Mouse (Mus musculus) left cerebral cortex, postnatal 14 days (tissue): ENCODE data around the gene Gm42742. TPM values are rescaled to one million over a fixed set of nuclear protein-coding genes. Genes with fewer than 3 reads are reported as not detected.

Experiments used
- DNase-seq, 2 experiments: peaks; one replicate each; pipeline ENCODE4 v3.0.0; 2021 to 2022; ENCODE audit warnings: low spot score in 2 of 2, mixed read lengths in 1 of 2
- intact Hi-C: fragments of 180-260 bp; cut with DNase I; formaldehyde crosslinking; loops from one replicate; pipeline ENCODE4 v1.15.1; 2025
- total RNA-seq, 2 experiments: library from RNA; stranded (reverse); gene quantifications; 2 replicates each; pipeline ENCODE4 v1.2.3; 2021

The Gm42742 gene
- total RNA-seq, 2 experiments from 2014 or later, result 33.6 to 43.7 TPM

DNA sequence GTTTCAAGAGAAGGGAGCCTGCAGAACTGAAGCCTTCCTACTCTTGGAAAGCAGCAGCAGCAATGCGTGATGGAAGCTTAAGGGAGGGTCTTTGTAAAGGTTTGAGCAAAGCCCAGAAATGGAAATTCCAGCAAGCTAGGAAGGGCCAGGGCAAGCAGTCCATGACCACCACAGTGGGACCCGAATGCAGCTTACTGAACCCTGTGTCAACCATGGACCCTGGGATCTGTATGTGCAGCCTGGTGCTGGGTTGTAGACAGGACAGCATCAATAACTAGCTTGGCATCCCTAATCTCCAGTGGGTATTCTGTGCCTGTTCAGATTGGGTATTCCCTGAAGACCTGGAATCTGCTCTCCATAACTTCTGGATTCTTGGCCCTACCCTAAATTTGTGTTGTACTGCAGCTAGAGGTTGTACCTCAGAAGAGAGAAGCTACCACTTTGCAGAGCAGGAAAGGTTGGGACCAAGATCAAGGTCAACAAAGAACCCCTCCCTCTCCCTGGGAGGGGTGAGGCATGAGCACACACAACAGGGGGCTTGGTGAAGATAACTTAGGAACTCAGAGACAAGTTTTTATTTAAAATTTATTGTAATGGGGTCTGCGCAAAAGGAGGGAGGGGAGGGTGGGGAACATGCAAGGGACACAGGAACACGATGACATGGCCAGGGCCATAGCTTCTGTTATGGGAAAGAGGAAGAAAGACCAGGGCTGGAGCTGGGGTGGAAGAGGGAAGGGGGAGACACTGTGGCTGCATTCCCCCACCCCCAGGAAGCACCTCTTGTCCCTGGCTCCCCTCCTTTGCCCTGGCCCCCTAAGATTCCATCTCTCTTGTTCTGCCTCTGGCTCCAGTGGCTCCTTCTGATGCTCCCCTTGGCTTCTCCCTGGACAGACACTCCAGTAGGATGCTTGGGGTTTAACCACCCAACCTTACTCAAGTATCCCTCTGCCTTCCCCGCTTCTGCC is 948 bp upstream of the Gm42742 start:
- intact Hi-C loops, result no loop called here
- no peak for DNase-seq

- no peak for DNase-seq
- intact Hi-C loops, result no loop called here
These were observed 406 bp downstream of the Gm42742 start for GRCm38 (mm10) chr7:127020491-127020890.

DNA sequence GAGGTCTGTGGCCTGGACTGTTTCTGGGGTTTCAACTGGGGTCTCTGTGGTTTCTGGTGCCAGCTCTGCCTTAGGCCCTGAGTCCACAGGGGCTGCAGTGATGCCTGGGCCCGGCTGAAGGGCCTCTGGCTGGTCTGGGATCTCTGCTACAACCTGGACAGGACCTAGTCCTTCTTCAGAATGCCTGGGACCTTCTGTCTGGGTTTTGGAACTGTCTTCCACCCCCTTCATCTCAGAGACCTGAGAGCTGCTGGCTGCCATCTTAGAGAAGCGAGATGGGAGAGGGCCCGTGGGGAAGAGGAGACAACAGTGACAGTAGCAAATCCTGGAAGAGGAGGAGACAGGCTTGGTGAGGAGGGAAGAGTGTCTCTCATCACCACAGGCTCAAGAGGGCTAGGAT is 866 bp downstream of the Gm42742 start:
- intact Hi-C loops, result no loop called here
- no peak for DNase-seq

GRCm38 (mm10) chr7:127019306-127019960 is 1.5 kb downstream of the Gm42742 start:
- DNase-seq, result no peak
- intact Hi-C loops, result loop anchor here (5.0 kb wide), 2 partner anchors 42 to 72 kb away; partner anchors contain the start of genes Asphd1, Cdipt and Cdiptos

GRCm38 (mm10) chr7:127018416-127019305 is 2.2 kb downstream of the Gm42742 start:
- intact Hi-C loops, result loop anchor here (5.0 kb wide), 2 partner anchors 41 to 71 kb away; partner anchors contain the start of genes Asphd1, Cdipt and Cdiptos

GRCm38 (mm10) chr7:127017950-127018345 is 2.9 kb downstream of the Gm42742 start:
- DNase-seq, result no peak
- intact Hi-C loops, result loop anchor here (2.0 to 5.0 kb wide), 3 partner anchors 41 to 87 kb away; partner anchors contain the start of genes Asphd1, Cdipt and Cdiptos

More at GRCm38 (mm10) chr7:127018416-127019305, 2.2 kb downstream of the Gm42742 start:
- no peak for DNase-seq

DNA sequence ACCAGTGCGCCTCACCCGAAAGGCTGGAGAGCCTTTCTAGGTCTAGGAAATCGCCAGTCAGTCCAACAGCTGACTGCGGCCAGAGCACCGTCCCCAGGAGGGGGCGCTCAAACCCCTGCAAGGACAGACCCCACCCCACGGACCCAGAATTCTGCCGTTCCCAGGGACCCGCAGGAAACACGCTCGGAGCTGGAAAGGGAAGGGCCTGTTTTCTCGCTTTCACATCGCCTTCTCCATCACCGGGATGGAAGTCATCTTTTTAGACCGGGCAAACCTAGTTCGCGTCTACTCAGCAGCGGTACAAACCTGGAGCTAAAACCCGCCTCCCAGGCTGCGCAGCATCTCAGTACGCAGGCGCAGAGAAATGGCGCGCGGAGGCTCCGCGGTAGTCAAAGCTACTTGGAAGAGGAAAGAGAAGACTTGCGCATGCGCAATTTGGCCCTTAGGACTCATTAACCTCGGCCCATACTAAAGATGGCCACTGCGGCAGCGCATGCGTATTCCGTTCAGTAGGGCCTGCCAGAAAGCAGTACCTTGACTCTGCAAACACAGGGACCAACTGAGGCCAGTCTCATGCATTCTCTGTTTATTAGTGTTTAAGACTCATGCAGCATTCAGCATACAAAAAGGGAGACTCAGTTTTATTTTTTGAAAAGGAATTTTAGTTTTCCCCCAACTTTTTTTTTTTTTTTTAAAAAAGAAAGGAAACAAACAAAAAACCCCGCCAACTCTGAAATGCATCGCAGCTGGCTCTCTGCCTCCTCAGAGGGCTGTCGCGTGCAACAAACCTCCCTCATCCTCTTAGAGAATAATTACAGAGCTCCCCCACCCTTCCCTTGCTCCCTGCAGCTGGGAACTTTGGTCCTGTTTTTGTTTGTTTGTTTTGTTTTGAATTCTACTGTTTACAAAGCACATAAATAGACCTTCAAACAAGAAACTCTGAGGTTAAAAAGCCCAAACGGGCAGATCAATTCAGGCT is 3.6 kb downstream of the Gm42742 start, which contains the start of gene Pagr1a:
Gene Pagr1a, minus strand, starts transcription at position 382 of the 979 bp plus-strand sequence.
- DNase-seq, result peak; percentile 99
- intact Hi-C loops, result loop anchor here (2.0 to 5.0 kb wide), 3 partner anchors 40 to 88 kb away; partner anchors contain the start of genes Asphd1, Cdipt and Cdiptos

DNA sequence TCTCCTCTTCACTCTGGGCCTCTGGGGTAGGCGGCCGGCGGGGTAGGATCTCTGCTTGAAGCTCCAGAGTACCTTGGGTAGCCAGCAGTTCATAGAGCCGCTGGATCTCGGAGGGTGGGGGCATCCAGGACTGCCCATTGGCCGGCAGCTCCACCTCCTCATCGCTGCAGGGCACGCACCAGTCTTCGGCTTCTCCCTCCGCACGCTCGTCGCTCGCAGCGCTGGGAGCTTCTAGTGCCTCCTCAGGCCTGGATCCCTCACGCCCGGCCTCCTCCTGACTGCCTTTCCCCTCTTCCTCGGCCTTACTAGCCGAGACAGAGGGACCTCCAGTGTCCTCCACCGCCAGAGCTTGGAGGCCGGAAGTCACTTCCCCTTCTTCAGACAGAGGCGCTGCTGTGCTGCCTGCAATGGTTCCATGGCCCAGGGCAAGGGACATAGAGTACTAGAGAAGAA is 4.4 kb downstream of the Gm42742 start:
- intact Hi-C loops, result loop anchor here (2.0 to 5.0 kb wide), 3 partner anchors 39 to 88 kb away; partner anchors contain the start of genes Asphd1, Cdipt and Cdiptos
- DNase-seq, result no peak

DNA sequence TGATC is 4.6 kb downstream of the Gm42742 start, which contains the start of gene Pagr1b:
Gene Pagr1b, minus strand, starts transcription at position 4 of the 5 bp plus-strand sequence.
- DNase-seq, result no peak
- intact Hi-C loops, result loop anchor here (2.0 to 5.0 kb wide), 3 partner anchors 39 to 89 kb away; partner anchors contain the start of genes Asphd1, Cdipt and Cdiptos

- DNase-seq, result no peak
- intact Hi-C loops, result loop anchor here (2.0 to 5.0 kb wide), 3 partner anchors 39 to 89 kb away; partner anchors contain the start of genes Asphd1, Cdipt and Cdiptos
These were observed 4.8 kb downstream of the Gm42742 start for GRCm38 (mm10) chr7:127016081-127016480.

DNA sequence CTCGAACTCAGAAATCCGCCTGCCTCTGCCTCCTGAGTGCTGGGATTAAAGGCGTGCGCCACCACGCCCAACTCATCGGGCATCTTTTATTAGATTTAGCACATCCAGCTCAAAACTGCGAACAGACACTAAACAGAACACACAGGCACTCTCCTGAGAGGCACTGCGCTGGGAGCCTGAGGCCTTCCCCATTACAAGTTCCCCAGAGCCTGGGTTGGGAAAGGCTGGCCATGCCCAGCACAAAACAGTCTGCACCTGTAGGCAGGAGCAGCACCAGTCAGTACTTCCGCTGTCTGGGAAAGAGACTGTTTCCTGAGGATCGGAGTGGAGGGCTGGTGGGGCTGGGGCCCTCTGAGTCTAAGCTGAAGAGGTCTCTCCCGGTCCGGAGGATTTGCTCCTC is 5.9 kb downstream of the Gm42742 start:
- intact Hi-C loops, result loop anchor here (5.0 kb wide), 2 partner anchors 38 to 68 kb away; partner anchors contain the start of genes Asphd1, Cdipt and Cdiptos

GRCm38 (mm10) chr7:127014320-127014719 is 6.6 kb downstream of the Gm42742 start, which contains the start of gene Mvp:
Mvp (minus strand) TSS chr7:127014621.
- intact Hi-C loops, result no loop called here
- no peak for DNase-seq

More for the DNA sequence above, 5.9 kb downstream of the Gm42742 start:
- no peak for DNase-seq

DNA sequence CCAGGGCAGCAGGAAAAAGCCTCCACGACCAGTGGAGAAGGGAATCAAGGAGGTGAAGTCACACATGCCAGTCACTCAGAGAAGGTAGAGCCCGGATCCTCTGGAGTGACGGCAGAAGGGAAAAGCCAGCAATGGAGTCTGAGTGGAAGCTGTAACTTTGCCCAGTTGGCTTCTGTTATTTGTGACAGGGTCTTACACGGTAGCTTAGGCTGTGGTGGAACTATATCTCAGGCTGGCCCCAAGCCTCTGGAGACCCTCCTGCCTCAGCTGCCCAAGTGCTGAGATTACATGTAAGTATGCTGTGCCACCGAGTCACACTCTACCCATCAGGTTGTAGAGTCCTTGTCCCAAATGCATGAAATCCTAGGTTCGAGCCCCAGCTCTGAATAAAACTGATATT is 7.5 kb downstream of the Gm42742 start:
- no peak for DNase-seq
- intact Hi-C loops, result no loop called here

GRCm38 (mm10) chr7:127012845-127013244 is 8.1 kb downstream of the Gm42742 start:
- DNase-seq, result no peak
- intact Hi-C loops, result no loop called here

- DNase-seq, result no peak
- intact Hi-C loops, result no loop called here
These were observed 8.5 kb downstream of the Gm42742 start for GRCm38 (mm10) chr7:127012374-127012773.

DNA sequence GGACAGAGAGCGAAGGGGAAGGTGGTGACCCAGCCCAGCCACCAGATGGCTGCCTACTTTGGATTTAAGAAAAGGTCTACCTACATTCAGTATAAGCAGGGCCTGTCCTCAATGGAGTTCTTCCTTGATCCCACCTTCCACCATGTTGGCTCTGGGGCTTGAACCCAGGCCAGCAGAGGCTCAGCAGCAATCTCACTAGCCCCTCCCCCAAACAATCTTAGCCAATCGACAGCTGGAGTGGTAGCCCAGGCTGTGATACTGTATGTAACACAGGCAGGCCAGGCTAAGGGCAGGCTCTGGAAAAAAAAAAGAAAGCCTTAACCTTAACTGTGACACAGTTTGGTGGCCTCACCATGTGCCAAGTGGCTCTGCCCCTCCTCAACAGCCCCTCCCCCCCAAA is 9.2 kb downstream of the Gm42742 start:
- intact Hi-C loops, result no loop called here
- no peak for DNase-seq

GRCm38 (mm10) chr7:127011051-127011450 is 9.8 kb downstream of the Gm42742 start:
- DNase-seq, result no peak
- intact Hi-C loops, result no loop called here
